Mouse (Mus musculus): Measurements from ENCODE around the gene Cep164.

DNA sequence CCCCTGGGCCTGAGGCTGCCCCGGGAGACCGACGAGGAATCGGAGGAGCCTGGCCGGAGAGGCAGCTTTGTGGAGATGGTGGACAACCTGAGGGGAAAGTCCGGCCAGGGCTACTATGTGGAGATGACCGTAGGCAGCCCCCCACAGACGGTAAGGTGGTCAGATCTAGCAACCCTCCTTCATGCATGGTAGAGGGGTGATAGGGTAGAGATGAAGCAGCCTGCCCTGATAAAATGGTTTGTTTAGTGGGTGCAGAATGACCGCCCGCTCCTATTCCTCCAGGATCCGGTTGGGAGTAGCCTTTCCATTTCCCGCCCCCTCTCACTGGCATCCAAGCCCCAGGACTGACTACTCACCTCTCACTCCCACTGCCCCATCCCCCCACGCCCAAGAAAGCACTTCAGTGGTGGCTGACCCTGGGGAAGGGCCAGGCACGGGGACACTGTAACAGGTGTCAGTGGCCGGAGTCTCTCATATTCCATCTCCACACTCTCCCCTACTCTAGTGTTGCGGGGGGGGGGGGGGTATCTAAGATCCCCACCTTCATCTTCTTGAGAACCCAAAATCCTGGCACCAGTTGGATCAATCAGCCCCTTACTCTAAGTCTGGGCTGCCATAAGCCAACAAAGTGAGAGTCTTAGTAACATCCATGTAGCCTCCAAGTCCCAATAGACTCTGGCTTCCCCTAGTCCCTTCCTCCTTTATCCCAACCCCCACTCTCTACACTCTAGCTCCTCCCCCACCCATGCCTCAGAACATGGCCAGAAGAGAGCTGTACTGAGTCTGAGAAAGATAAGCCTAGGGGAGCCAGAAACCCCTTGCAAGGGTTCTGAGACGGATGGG lies 10.9 kb upstream of the Cep164 start:
- TF ChIP-seq CTCF (IDR thresholded peaks at IDR 0.05; ENCODE audit: borderline replicate concordance, insufficient read depth, low read depth, low read length) (no peak), POLR2A (IDR thresholded peaks at IDR 0.05; ENCODE audit: borderline replicate concordance, insufficient read depth, low read length) (no peak)
